ENCODE assay signal across 10 mouse cellular contexts in genomic region chr4:134018038-134018778, GRCm38 (mm10). TPM values are rescaled to one million over a fixed set of nuclear protein-coding genes. Genes with fewer than 3 reads are reported as not detected.
A peak's percentile ranks its signal among the peaks of the same experiment; 100 is the strongest.
DNase-seq lines count a peak whose midpoint lies in the region; ATAC-seq and TF ChIP-seq lines count a peak whose summit lies in the region.
"Had no signal": no experiment of that assay in that cellular context is flagged by ENCODE, and none has a peak within 500 bp of the region (broad histone marks: within the 10 kb centered on the region; RNA-seq: fewer than 3 reads in every experiment).

No protein-coding gene starts in this region.

- DNase-seq in testis, postnatal 10 days (ENCODE audit: low spot score): no peak
- no peak for DNase-seq in liver, embryonic 13.5 days
- DNase-seq in testis, postnatal 14 days (ENCODE audit: low spot score): peak; percentile 50
- no peak for DNase-seq in spleen, adult 12 weeks (ENCODE audit: low spot score)
- no peak for DNase-seq in lung, postnatal 14 days
- DNase-seq in spleen, postnatal 14 days (ENCODE audit: low spot score in 2 of 2): no peak
- DNase-seq: right cerebral cortex, adult 18-20 months had no signal

- under 1% methylated on average over 45 of the region's 46 CpGs for WGBS in forebrain, embryonic 16.5 days
- WGBS in liver, embryonic 13.5 days (ENCODE audit: insufficient replicate concordance): under 1% methylated on average over 46 of the region's 46 CpGs

- H3K27me3 ChIP-seq in testis, adult 2 months (ENCODE audit: control insufficient read depth, insufficient read depth, low read length): peaks cover 4% of the 10 kb centered on the region; the same call in 1 of the 2 replicates
- H3K27me3 ChIP-seq in forebrain, embryonic 16.5 days (replicated peaks; ENCODE audit: control insufficient read depth, insufficient read depth, low read length): peaks cover 40% of the 10 kb centered on the region
- H3K27me3 ChIP-seq in liver, embryonic 13.5 days: peaks cover 67% of the 10 kb centered on the region

- peaks cover 37% of the 10 kb centered on the region for H3K4me1 ChIP-seq in testis, adult 2 months (ENCODE audit: control insufficient read depth, insufficient read depth, low read length)
- peaks cover 17% of the 10 kb centered on the region for H3K4me1 ChIP-seq in forebrain, embryonic 16.5 days (replicated peaks; ENCODE audit: control insufficient read depth, insufficient read depth, low read length)
- peaks cover 4% of the 10 kb centered on the region for H3K4me1 ChIP-seq in liver, embryonic 13.5 days (replicated peaks)

- H3K36me3 ChIP-seq in testis, adult 2 months (ENCODE audit: control insufficient read depth, insufficient read depth, low read length): no peaks in the 10 kb centered on the region
- no peaks in the 10 kb centered on the region for H3K36me3 ChIP-seq in forebrain, embryonic 16.5 days (ENCODE audit: control insufficient read depth, insufficient read depth)
- H3K36me3 ChIP-seq in liver, embryonic 13.5 days: no peaks in the 10 kb centered on the region

- TF ChIP-seq POLR2A in testis, adult 2 months (IDR thresholded peaks at IDR 0.05; ENCODE audit: control insufficient read depth, low read depth, low read length): no peak

- H3K9me3 ChIP-seq in forebrain, embryonic 16.5 days (ENCODE audit: control insufficient read depth, low read length): no peaks in the 10 kb centered on the region
- no peaks in the 10 kb centered on the region for H3K9me3 ChIP-seq in liver, embryonic 13.5 days (replicated peaks)

- ATAC-seq in forebrain, embryonic 16.5 days: no peak
- no peak for ATAC-seq in liver, embryonic 13.5 days (ENCODE audit: low read depth)

- H3K27ac ChIP-seq in testis, adult 2 months (ENCODE audit: control insufficient read depth, insufficient read depth, low read depth, low read length): no peak overlapping the region
- no peak overlapping the region for H3K27ac ChIP-seq in forebrain, embryonic 16.5 days (ENCODE audit: low read length)
- H3K27ac ChIP-seq in liver, embryonic 13.5 days: peak overlapping the region; percentile 25

- TF ChIP-seq CTCF in testis, adult 2 months (IDR thresholded peaks at IDR 0.05; ENCODE audit: control insufficient read depth, insufficient read depth, insufficient replicate concordance, low read depth, low read length): no peak

- peak overlapping the region; percentile 17; the same call in 1 of the 2 replicates for H3K9ac ChIP-seq in forebrain, embryonic 16.5 days (replicated peaks; ENCODE audit: low read depth, low read length)
- H3K9ac ChIP-seq in liver, embryonic 13.5 days: peak overlapping the region; percentile 13; the same call in 1 of the 2 replicates

- H3K4me3 ChIP-seq in testis, adult 2 months (ENCODE audit: control insufficient read depth, low read depth, low read length): peak overlapping the region; percentile 21
- peak overlapping the region; percentile 32 for H3K4me3 ChIP-seq in forebrain, embryonic 16.5 days (replicated peaks; ENCODE audit: low read length)
- H3K4me3 ChIP-seq in liver, embryonic 13.5 days (replicated peaks): peak overlapping the region; percentile 41
- H3K4me3 ChIP-seq: erythroblast, embryonic 14.5 days had no signal

- H3K4me2 ChIP-seq in forebrain, embryonic 16.5 days (ENCODE audit: low read length): peak overlapping the region; percentile 56
- peak overlapping the region; percentile 49 for H3K4me2 ChIP-seq in liver, embryonic 13.5 days

RNA-seq across cellular contexts. Expression of gene Lin28a, which starts 0.4 kb away (rescaled TPM):
- 1.2 TPM in 2 replicates for polyA plus RNA-seq in testis, adult 2 months (2012; rRNA removed)
- not detected in 2 replicates for polyA plus RNA-seq in forebrain, embryonic 16.5 days (2015; fragmentation: Nextera tagmentation; extraction: Ambion mirVana)
- 1.8 and 2.0 TPM in 2 replicates for polyA plus RNA-seq in liver, embryonic 13.5 days (2015; fragmentation: Nextera tagmentation; extraction: Ambion mirVana)
- polyA plus RNA-seq: erythroblast, embryonic 14.5 days had no signal

RNA-seq across cellular contexts. Expression of gene Dhdds, which starts 17.5 kb away (rescaled TPM):
- 16.6 and 17.3 TPM in 2 replicates for polyA plus RNA-seq in testis, adult 2 months (2012; rRNA removed)
- 52.5 and 60.9 TPM in 2 replicates for polyA plus RNA-seq in forebrain, embryonic 16.5 days (2015; fragmentation: Nextera tagmentation; extraction: Ambion mirVana)
- polyA plus RNA-seq in liver, embryonic 13.5 days (2015; fragmentation: Nextera tagmentation; extraction: Ambion mirVana): 19.7 and 23.5 TPM in 2 replicates

RNA-seq across cellular contexts. Expression of gene Zfp683, which starts 35.4 kb away (rescaled TPM):
- polyA plus RNA-seq in testis, adult 2 months (2012; rRNA removed): 0.11 TPM in 2 replicates
- polyA plus RNA-seq in forebrain, embryonic 16.5 days (2015; fragmentation: Nextera tagmentation; extraction: Ambion mirVana): not detected in 2 replicates
- polyA plus RNA-seq in liver, embryonic 13.5 days (2015; fragmentation: Nextera tagmentation; extraction: Ambion mirVana): not detected in 2 replicates
- polyA plus RNA-seq: erythroblast, embryonic 14.5 days had no signal

RNA-seq across cellular contexts. Expression of gene Crybg2, which starts 42.4 kb away (rescaled TPM):
- polyA plus RNA-seq in testis, adult 2 months (2012; rRNA removed): 2.3 and 2.4 TPM in 2 replicates
- 1.2 and 1.6 TPM in 2 replicates for polyA plus RNA-seq in forebrain, embryonic 16.5 days (2015; fragmentation: Nextera tagmentation; extraction: Ambion mirVana)
- 0.22 and 0.25 TPM in 2 replicates for polyA plus RNA-seq in liver, embryonic 13.5 days (2015; fragmentation: Nextera tagmentation; extraction: Ambion mirVana)
- polyA plus RNA-seq: erythroblast, embryonic 14.5 days had no signal

RNA-seq across cellular contexts. Expression of gene Hmgn2, which starts 49.8 kb away (rescaled TPM):
- polyA plus RNA-seq in testis, adult 2 months (2012; rRNA removed): 30.4 and 34.0 TPM in 2 replicates
- polyA plus RNA-seq in forebrain, embryonic 16.5 days (2015; fragmentation: Nextera tagmentation; extraction: Ambion mirVana): 1,750 and 1,938 TPM in 2 replicates
- 779 and 917 TPM in 2 replicates for polyA plus RNA-seq in liver, embryonic 13.5 days (2015; fragmentation: Nextera tagmentation; extraction: Ambion mirVana)
